Mouse (Mus musculus) myocyte (in vitro differentiated cells): ENCODE measurements around the gene Faf1. TPM values are rescaled to one million over a fixed set of nuclear protein-coding genes. Genes with fewer than 3 reads are reported as not detected.

Source experiments
- H3K27me3 ChIP-seq: one replicate; pipeline ENCODE4 v1.6.1; 2011; ENCODE audit not compliant: control insufficient read depth, insufficient read depth, insufficient read length
- H3K36me3 ChIP-seq: one replicate; pipeline ENCODE4 v1.6.1; 2011; ENCODE audit not compliant: control insufficient read depth, insufficient read depth
- H3K4me2 ChIP-seq: one replicate; pipeline ENCODE4 v1.6.1; 2011; ENCODE audit warnings: low read depth, control low read depth
- H3K4me3 ChIP-seq: one replicate; pipeline ENCODE4 v1.5.1; 2011; ENCODE audit warnings: mild to moderate bottlenecking, control low read depth, moderate library complexity
- H3K79me2 ChIP-seq: one replicate; pipeline ENCODE4 v1.6.1; 2011; ENCODE audit not compliant: control insufficient read depth, insufficient read depth
- H3ac ChIP-seq: one replicate; pipeline ENCODE4 v1.6.1; 2011; ENCODE audit not compliant: control insufficient read depth, insufficient read length
- CEBPB ChIP-seq: IDR thresholded peaks from 2 replicates; pipeline ENCODE4 v1.6.1; 2011; ENCODE audit warnings: mild to moderate bottlenecking, moderate library complexity; ENCODE audit not compliant: poor library complexity, insufficient read depth, severe bottlenecking
- E2F4 ChIP-seq: IDR thresholded peaks from one replicate; pipeline ENCODE4 v1.6.1; 2011; ENCODE audit warnings: mild to moderate bottlenecking, control low read depth, moderate library complexity; ENCODE audit not compliant: insufficient read depth
- MAX ChIP-seq: IDR thresholded peaks from one replicate; pipeline ENCODE4 v1.6.1; 2011; ENCODE audit warnings: low read depth, mild to moderate bottlenecking, control low read depth
- MYOD1 ChIP-seq, 3 experiments: IDR thresholded peaks; one replicate each; pipeline ENCODE4 v1.6.1; 2011; ENCODE audit warnings: control low read depth in 2 of 3, low read depth in 2 of 3, mild to moderate bottlenecking in 2 of 3, moderate library complexity in 1 of 3; ENCODE audit not compliant: insufficient read length in 2 of 3, control insufficient read depth in 1 of 3
- MYOG ChIP-seq, 3 experiments: IDR thresholded peaks; one replicate each; pipeline ENCODE4 v1.6.1; 2011; ENCODE audit warnings: control low read depth in 2 of 3, low read depth in 2 of 3, mild to moderate bottlenecking in 2 of 3; ENCODE audit not compliant: insufficient read length in 2 of 3, control insufficient read depth in 1 of 3, insufficient read depth in 1 of 3
- POLR2A ChIP-seq: IDR thresholded peaks from one replicate; pipeline ENCODE4 v1.6.1; 2011; ENCODE audit warnings: low read depth, mild to moderate bottlenecking, control low read depth, moderate library complexity; ENCODE audit not compliant: insufficient read length
- POLR2AphosphoS2 ChIP-seq: IDR thresholded peaks from one replicate; pipeline ENCODE4 v1.6.1; 2011; ENCODE audit warnings: low read depth, control low read depth; ENCODE audit not compliant: insufficient read length
- REST ChIP-seq: IDR thresholded peaks from one replicate; pipeline ENCODE4 v1.6.1; 2011; ENCODE audit warnings: mild to moderate bottlenecking, control low read depth, moderate library complexity; ENCODE audit not compliant: insufficient read depth, insufficient read length
- SRF ChIP-seq: IDR thresholded peaks from one replicate; pipeline ENCODE4 v1.6.1; 2011; ENCODE audit warnings: low read depth; ENCODE audit not compliant: control insufficient read depth, insufficient read length
- TCF12 ChIP-seq: IDR thresholded peaks from one replicate; pipeline ENCODE4 v1.6.1; 2011; ENCODE audit warnings: mild to moderate bottlenecking, control low read depth; ENCODE audit not compliant: poor library complexity, insufficient read depth, severe bottlenecking
- TCF3 ChIP-seq: IDR thresholded peaks from one replicate; pipeline ENCODE4 v1.6.1; 2011; ENCODE audit warnings: low read depth, control low read depth; ENCODE audit not compliant: insufficient read length
- USF1 ChIP-seq: IDR thresholded peaks from one replicate; pipeline ENCODE4 v1.6.1; 2011; ENCODE audit warnings: low read depth, mild to moderate bottlenecking, control low read depth, moderate library complexity
- polyA plus RNA-seq: library from polyadenylated mRNA; unstranded; fragments of >200 nt; fragmentation: generic; extraction: Trizol; gene quantifications from one replicate; pipeline ENCODE4 v1.2.1, GENCODE M21; 2012; ENCODE audit warnings: missing spikeins

Faf1 gene
- polyA plus RNA-seq, 1 experiment: 30.1 TPM

- Histone ChIP-seq H3K4me2 (no peak overlapping the region), H3K36me3 (no peaks in the 10 kb centered on the region), H3K27me3 (no peaks in the 10 kb centered on the region), H3ac (no peak overlapping the region), H3K79me2 (no peaks in the 10 kb centered on the region), H3K4me3 (no peak overlapping the region)
- TF ChIP-seq MYOD1 (IDR thresholded peaks at IDR 0.05; ENCODE audit: control insufficient read depth in 1 of 3, insufficient read length in 2 of 3, low read depth in 2 of 3): no peak
- no peak for TF ChIP-seq SRF
- no peak for TF ChIP-seq CEBPB
These were observed 21.7 kb upstream of the Faf1 start for GRCm38 (mm10) chr4:109654701-109655100.

GRCm38 (mm10) chr4:109655738-109656137 is 20.6 kb upstream of the Faf1 start:
- TF ChIP-seq E2F4 (no peak), POLR2AphosphoS2 (no peak), TCF3 (no peak), POLR2A (no peak), REST (no peak), MYOG (IDR thresholded peaks at IDR 0.05; ENCODE audit: control insufficient read depth in 1 of 3, insufficient read depth in 1 of 3, insufficient read length in 2 of 3, low read depth in 2 of 3) (no peak), TCF12 (no peak), USF1 (no peak), MAX (no peak), SRF (no peak), MYOD1 (IDR thresholded peaks at IDR 0.05; ENCODE audit: control insufficient read depth in 1 of 3, insufficient read length in 2 of 3, low read depth in 2 of 3) (no peak), CEBPB (no peak)
- H3K27me3 ChIP-seq: no peaks in the 10 kb centered on the region
- H3K4me2 ChIP-seq: no peak overlapping the region
- peaks cover 6% of the 10 kb centered on the region for H3K79me2 ChIP-seq
- H3ac ChIP-seq: no peak overlapping the region
- no peaks in the 10 kb centered on the region for H3K36me3 ChIP-seq
- H3K4me3 ChIP-seq: no peak overlapping the region

- no peaks in the 10 kb centered on the region for H3K27me3 ChIP-seq
- TF ChIP-seq MYOG (IDR thresholded peaks at IDR 0.05; ENCODE audit: control insufficient read depth in 1 of 3, insufficient read depth in 1 of 3, insufficient read length in 2 of 3, low read depth in 2 of 3) (no peak), POLR2AphosphoS2 (no peak), REST (no peak), E2F4 (no peak), MAX (no peak), CEBPB (no peak), TCF12 (no peak), SRF (no peak), USF1 (no peak), TCF3 (no peak), MYOD1 (IDR thresholded peaks at IDR 0.05; ENCODE audit: control insufficient read depth in 1 of 3, insufficient read length in 2 of 3, low read depth in 2 of 3) (no peak), POLR2A (no peak)
- peak overlapping the region; percentile 83 for H3K4me2 ChIP-seq
- H3K4me3 ChIP-seq: peak overlapping the region; percentile 44
- no peaks in the 10 kb centered on the region for H3K36me3 ChIP-seq
- no peak overlapping the region for H3ac ChIP-seq
- H3K79me2 ChIP-seq: peaks cover 10% of the 10 kb centered on the region
These were observed 20.1 kb upstream of the Faf1 start for GRCm38 (mm10) chr4:109656301-109656700.

GRCm38 (mm10) chr4:109657021-109657850 is 19.2 kb upstream of the Faf1 start:
- peak overlapping the region; percentile 83 for H3K4me2 ChIP-seq
- peak overlapping the region; percentile 44 for H3K4me3 ChIP-seq
- peaks cover 20% of the 10 kb centered on the region for H3K79me2 ChIP-seq
- H3K36me3 ChIP-seq: no peaks in the 10 kb centered on the region
- TF ChIP-seq REST: no peak
- TF ChIP-seq SRF: no peak
- peak; percentile 24 to 73 (median 56) for TF ChIP-seq MYOD1 (IDR thresholded peaks at IDR 0.05; ENCODE audit: control insufficient read depth in 1 of 3, insufficient read length in 2 of 3, low read depth in 2 of 3)
- TF ChIP-seq MAX: no peak
- peak; percentile 10 to 77 (median 48) for TF ChIP-seq MYOG (IDR thresholded peaks at IDR 0.05; ENCODE audit: control insufficient read depth in 1 of 3, insufficient read depth in 1 of 3, insufficient read length in 2 of 3, low read depth in 2 of 3)
- TF ChIP-seq POLR2AphosphoS2: peak; percentile 36
- no peak for TF ChIP-seq USF1
- TF ChIP-seq TCF3: no peak
- no peak for TF ChIP-seq TCF12
- no peak for TF ChIP-seq POLR2A
- no peak for TF ChIP-seq E2F4
- no peaks in the 10 kb centered on the region for H3K27me3 ChIP-seq
- H3ac ChIP-seq: peak overlapping the region; percentile 7
